Mouse (Mus musculus): Measurements from ENCODE around the gene Fam89a. TPM values are rescaled to one million over a fixed set of nuclear protein-coding genes. Genes with fewer than 3 reads are reported as not detected.
A peak's percentile ranks its signal among the peaks of the same experiment; 100 is the strongest.

Fam89a gene
- polyA plus RNA-seq, 1 experiment from 2014 or later = 4.8 TPM

DNA sequence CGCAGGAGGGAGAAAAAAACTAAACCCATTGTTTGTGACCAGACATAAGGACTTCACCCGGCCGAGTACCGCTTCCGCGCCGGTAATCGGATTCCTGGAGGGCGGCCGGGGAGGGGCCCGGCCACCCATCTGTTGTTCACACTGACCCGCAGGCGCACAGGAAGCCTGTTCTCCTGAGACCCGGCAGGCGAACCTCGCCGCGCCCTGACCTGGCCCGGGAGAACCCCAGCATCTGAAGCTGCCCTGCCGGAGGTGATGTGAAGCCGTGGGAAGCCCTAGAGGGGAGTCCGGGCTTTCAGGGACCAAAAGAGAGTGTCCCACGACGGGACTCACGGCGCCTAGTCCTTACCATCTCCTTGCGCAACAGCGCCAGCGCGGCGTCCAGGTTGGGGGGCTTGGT lies 441 bp downstream of the Fam89a start:
- Histone ChIP-seq H3K27ac (no peak overlapping the region), H3K4me3 (replicated peaks) (peak overlapping the region; percentile 62), H3K36me3 (no peaks in the 10 kb centered on the region), H3K4me1 (peaks cover 32% of the 10 kb centered on the region), H3K9me3 (no peaks in the 10 kb centered on the region), H3K4me2 (peak overlapping the region; percentile 97), H3K27me3 (replicated peaks) (peaks cover 20% of the 10 kb centered on the region; the same call in 1 of the 2 replicates), H3K9ac (peak overlapping the region; percentile 34)
- ATAC-seq (ENCODE audit: insufficient read depth, low FRiP score, low read depth) = no peak
- under 1% methylated on average over 31 of the region's 31 CpGs for WGBS

DNA sequence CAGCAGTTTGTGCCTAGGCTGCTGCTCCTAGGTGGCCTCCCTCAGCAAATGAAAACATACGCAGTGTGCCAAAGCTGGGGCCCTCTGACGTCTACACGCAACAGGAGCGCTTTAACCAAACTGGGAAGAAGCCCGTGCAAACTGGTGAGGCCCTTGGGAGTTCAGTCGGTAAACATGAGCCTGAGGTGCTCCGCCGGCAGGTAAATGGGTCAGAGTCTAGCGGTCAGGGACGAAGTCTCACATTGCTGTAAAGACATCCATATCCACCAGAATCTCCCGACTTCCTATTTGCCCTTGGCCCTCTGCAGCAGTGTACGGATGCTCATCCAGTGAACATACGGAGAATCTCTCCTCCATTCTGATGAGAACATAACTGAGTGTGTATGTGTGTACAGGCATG lies 5.0 kb downstream of the Fam89a start:
- H3K4me2 ChIP-seq = no peak overlapping the region
- WGBS = 55% methylated on average over 13 of the region's 13 CpGs
- H3K9me3 ChIP-seq = no peaks in the 10 kb centered on the region
- H3K9ac ChIP-seq = no peak overlapping the region
- H3K27ac ChIP-seq = no peak overlapping the region
- H3K27me3 ChIP-seq (replicated peaks) = peaks cover 15% of the 10 kb centered on the region; the same call in 1 of the 2 replicates
- H3K4me1 ChIP-seq = peaks cover 10% of the 10 kb centered on the region
- ATAC-seq (ENCODE audit: insufficient read depth, low FRiP score, low read depth) = no peak
- no peaks in the 10 kb centered on the region for H3K36me3 ChIP-seq
- H3K4me3 ChIP-seq (replicated peaks) = no peak overlapping the region

DNA sequence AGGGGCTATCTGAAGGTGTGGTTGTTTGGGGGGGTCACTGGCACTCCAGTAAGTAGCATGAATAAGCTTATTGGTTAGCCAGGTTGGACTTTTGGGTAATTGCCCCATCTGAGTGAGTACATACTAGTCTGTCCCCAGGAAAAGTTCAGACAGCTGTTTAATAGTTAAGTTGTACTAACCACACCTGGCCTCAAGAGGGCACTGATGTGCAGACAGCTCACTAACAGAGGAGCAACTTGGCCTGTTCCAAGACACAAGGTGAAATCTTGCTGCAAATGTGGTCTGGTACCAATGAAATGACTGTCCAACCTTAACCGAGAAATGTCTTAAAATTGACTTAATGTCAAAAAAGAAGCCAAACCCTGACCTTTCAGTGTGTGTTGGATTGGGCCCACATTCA lies 12.4 kb downstream of the Fam89a start:
- Histone ChIP-seq H3K9me3 (no peaks in the 10 kb centered on the region), H3K9ac (no peak overlapping the region), H3K36me3 (peaks cover 8% of the 10 kb centered on the region; the same call in 1 of the 2 replicates), H3K27ac (no peak overlapping the region), H3K4me1 (no peaks in the 10 kb centered on the region), H3K4me3 (replicated peaks) (no peak overlapping the region), H3K27me3 (replicated peaks) (no peaks in the 10 kb centered on the region), H3K4me2 (no peak overlapping the region)
- ATAC-seq (ENCODE audit: insufficient read depth, low FRiP score, low read depth) = no peak
- 77% methylated on average over 1 of the region's 1 CpGs for WGBS

DNA sequence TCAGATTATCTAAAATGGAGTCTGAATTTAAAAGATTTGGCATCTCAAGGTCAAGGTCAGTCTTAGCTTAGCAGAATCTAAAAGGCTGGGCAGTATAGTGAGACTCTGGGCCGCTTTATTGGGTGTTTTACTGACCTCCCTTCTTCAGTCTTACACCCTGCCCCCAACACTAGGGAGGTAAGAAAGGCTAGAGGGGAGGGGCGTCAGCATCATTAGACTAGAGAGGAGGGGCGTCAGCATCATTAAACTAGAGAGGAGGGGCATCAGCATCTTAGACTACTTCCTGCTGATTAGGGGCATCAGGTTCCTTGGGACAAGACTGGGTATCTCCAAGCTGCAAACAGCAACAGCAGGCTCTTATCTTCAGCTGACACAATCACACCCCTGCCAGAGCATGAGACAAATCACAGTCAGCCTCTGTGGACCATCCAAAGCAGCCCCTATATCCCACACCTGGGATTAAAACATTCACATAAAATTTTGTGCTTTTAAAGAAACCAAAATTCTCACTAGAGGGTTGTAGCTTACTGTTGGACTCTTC lies 16.2 kb downstream of the Fam89a start:
- no peak overlapping the region for H3K4me2 ChIP-seq
- H3K4me3 ChIP-seq (replicated peaks) = no peak overlapping the region
- no peak for ATAC-seq (ENCODE audit: insufficient read depth, low FRiP score, low read depth)
- no peak overlapping the region for H3K9ac ChIP-seq
- 75% methylated on average over 3 of the region's 3 CpGs for WGBS
- no peak overlapping the region for H3K27ac ChIP-seq
- H3K4me1 ChIP-seq = no peaks in the 10 kb centered on the region
- no peaks in the 10 kb centered on the region for H3K9me3 ChIP-seq
- H3K27me3 ChIP-seq (replicated peaks) = no peaks in the 10 kb centered on the region
- H3K36me3 ChIP-seq = peaks cover 44% of the 10 kb centered on the region

DNA sequence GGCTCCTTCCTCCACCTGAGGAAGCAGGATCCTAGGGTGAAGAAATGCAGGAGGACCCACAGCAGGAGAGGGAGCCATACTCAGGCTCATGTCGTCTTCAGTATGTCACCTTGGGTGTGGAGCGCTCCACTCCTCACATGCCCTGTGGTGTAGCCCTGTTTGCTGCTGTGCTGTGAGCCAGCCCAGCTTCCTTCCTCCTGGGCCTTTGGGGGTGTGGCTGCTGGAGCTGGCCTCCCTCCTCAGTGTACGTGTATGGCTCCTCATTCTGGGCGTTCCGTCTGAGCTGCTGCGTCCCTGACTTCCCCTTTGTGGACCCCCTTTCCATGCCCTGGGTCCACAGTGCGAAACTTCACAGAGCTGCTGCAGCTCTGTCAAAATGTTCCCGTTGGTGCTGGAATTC lies 18.8 kb downstream of the Fam89a start:
- peaks cover 52% of the 10 kb centered on the region for H3K36me3 ChIP-seq
- WGBS = 84% methylated on average over 8 of the region's 8 CpGs

DNA sequence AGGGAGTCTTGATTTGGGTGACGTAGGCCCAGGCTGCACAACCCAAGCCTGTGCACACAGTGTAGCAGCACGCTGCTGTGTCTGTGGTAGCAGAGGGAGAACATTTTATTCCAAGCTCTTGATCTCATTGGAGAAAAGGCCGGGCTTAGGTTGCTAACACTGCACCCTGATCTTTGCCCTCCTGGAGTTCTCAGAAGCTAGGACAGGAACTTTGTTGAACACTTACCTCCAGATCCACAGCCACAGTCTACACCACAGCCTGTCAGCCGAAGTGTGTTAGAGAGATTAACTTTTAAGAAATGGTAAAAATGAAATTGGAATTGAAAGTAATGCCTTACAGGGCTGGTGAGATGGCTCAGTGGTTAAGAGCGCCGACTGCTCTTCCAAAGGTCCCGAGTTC lies 27.3 kb downstream of the Fam89a start:
- H3K9me3 ChIP-seq = no peaks in the 10 kb centered on the region
- peaks cover 9% of the 10 kb centered on the region for H3K36me3 ChIP-seq
- WGBS = 93% methylated on average over 7 of the region's 7 CpGs
- H3K27me3 ChIP-seq (replicated peaks) = no peaks in the 10 kb centered on the region
- peaks cover 19% of the 10 kb centered on the region for H3K4me1 ChIP-seq
- H3K27ac ChIP-seq = no peak overlapping the region
- no peak overlapping the region for H3K9ac ChIP-seq
- H3K4me3 ChIP-seq (replicated peaks) = no peak overlapping the region
- no peak overlapping the region for H3K4me2 ChIP-seq
- no peak for ATAC-seq (ENCODE audit: insufficient read depth, low FRiP score, low read depth)

More for the DNA sequence above, 18.8 kb downstream of the Fam89a start:
- no peaks in the 10 kb centered on the region for H3K4me1 ChIP-seq
- H3K4me3 ChIP-seq (replicated peaks) = no peak overlapping the region
- H3K9me3 ChIP-seq = no peaks in the 10 kb centered on the region
- no peak for ATAC-seq (ENCODE audit: insufficient read depth, low FRiP score, low read depth)
- no peak overlapping the region for H3K9ac ChIP-seq
- H3K27ac ChIP-seq = no peak overlapping the region
- no peaks in the 10 kb centered on the region for H3K27me3 ChIP-seq (replicated peaks)
- H3K4me2 ChIP-seq = no peak overlapping the region

DNA sequence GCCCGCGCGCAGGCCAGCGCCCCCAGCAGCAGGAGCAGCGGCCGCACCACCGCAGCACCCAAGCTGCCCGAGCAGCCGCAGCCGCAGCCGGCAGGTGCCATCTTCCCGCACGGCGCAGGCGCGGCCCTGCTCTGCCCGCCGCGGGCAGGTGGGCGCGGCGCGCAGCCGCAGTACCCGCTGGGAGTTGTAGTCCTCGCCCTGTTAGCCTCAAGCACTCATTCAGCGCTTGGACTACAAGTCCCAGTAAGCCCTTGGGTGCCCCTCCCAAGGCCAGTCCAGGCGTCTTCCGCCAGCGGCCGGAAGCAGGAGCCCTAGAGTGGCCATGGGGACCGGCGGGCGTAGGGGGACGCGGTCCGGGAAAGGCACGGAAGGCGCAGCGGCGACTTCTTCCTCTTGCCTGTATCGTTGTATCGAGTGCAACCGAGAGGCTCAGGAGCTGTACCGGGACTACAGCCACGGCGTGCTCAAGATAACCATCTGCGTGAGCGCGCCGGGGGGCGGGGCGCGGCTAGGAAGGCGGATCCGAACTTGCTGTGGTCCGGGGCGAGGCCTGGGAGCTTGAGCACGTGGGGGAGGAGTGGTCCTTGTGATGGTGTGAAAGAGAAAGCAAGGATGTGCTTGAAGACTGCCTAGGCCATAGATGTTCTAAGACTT lies 29.6 kb downstream of the Fam89a start, which contains the start of the genes Ttc13 and Arv1:
Gene Ttc13, minus strand, starts transcription at position 122 of the 654 bp plus-strand sequence.
Gene Arv1, plus strand, starts transcription at position 278 of the 654 bp plus-strand sequence.
- Histone ChIP-seq H3K27ac (peak within 1 kb of the TSS; percentile 59; the same call in 1 of the 2 replicates), H3K9ac (peak within 1 kb of the TSS; percentile 80), H3K36me3 (peaks cover 7% of the 10 kb centered on the region; the same call in 1 of the 2 replicates), H3K4me3 (replicated peaks) (peak within 1 kb of the TSS; percentile 96), H3K9me3 (no peaks in the 10 kb centered on the region), H3K27me3 (replicated peaks) (no peaks in the 10 kb centered on the region), H3K4me1 (peaks cover 19% of the 10 kb centered on the region), H3K4me2 (peak within 1 kb of the TSS; percentile 82)
- under 1% methylated on average over 59 of the region's 59 CpGs for WGBS
- ATAC-seq (ENCODE audit: insufficient read depth, low FRiP score, low read depth) = peak; percentile 100

DNA sequence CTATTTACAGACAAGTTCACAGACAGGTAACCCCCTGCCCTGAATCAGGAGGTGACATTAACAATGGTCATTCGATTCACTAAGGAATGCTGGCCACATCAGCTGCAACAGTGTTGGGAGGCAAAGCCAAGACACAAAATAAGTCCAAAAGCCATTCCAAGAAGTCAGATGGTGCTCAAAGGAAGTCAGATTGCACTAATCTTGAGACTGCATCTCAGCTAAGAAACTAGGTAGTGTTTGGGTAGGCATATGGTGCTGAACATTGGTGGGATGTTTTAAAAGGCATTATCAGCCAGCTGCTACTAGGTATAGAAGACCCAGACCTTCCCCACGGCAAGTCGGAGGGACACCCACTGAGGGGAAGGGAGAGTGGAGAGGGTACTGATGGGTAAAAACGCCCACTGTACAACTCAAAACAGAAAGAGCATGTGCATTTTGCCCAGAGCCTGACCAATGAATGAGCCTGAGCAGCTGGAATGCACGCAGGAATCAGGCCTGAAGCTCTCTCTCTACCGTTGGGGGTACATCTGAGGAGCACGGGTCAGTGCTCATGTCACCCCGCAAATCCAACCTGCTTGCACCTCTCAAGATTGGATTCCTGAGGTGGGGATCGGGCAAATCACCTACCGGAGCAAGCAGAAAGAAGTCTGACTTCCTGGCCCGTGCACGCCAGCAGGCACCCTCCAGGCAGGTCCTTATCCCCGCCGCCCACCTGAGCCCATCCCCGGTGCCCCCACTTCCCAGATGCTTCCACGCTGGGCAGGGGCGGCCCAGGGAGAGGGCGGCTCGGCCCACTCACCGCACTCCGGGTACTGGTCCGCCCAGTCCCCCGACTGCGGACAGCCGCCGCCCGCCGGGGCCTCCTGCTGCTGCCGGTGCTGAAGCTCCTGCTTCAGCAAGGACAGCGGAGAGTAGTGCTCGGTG lies 30.4 kb downstream of the Fam89a start:
- peak overlapping the region; percentile 82 for H3K4me2 ChIP-seq
- peaks cover 19% of the 10 kb centered on the region for H3K4me1 ChIP-seq
- no peaks in the 10 kb centered on the region for H3K9me3 ChIP-seq
- peak; percentile 37 for ATAC-seq (ENCODE audit: insufficient read depth, low FRiP score, low read depth)
- H3K9ac ChIP-seq = peak overlapping the region; percentile 80
- no peaks in the 10 kb centered on the region for H3K27me3 ChIP-seq (replicated peaks)
- WGBS = 2% methylated on average over 31 of the region's 31 CpGs
- 0 out of 2 replicates have a peak, but pooled peaks cover 4% of the 10 kb centered on the region for H3K36me3 ChIP-seq
- H3K27ac ChIP-seq = no peak overlapping the region
- peak overlapping the region; percentile 96 for H3K4me3 ChIP-seq (replicated peaks)

DNA sequence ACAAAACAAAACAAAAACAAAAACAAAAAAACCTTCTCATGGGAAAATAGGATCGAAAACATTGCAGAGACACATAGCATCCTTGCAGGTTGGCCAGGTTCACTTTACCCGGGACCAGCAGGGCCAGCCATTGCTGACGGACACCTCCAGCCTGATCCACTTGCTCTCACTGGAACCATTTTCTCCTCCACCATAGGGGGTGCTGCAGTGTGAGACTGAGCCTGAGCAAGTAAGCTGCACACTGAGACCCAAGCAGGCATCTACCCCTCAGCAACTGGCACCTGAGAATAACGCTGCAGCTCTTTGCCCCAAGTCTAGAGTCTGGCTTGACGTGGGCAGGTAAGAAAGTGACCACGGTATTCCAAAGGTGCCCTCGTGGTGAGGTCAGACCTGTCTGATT lies 31.5 kb downstream of the Fam89a start:
- no peak overlapping the region for H3K27ac ChIP-seq
- H3K36me3 ChIP-seq = 0 out of 2 replicates have a peak, but pooled peaks cover 4% of the 10 kb centered on the region
- H3K4me1 ChIP-seq = peaks cover 19% of the 10 kb centered on the region
- WGBS = 82% methylated on average over 7 of the region's 7 CpGs
- no peaks in the 10 kb centered on the region for H3K9me3 ChIP-seq
- H3K4me3 ChIP-seq (replicated peaks) = no peak overlapping the region
- no peak for ATAC-seq (ENCODE audit: insufficient read depth, low FRiP score, low read depth)
- 0 out of 2 replicates have a peak overlapping the region, but pooled peaks have one; percentile 82 for H3K4me2 ChIP-seq
- no peaks in the 10 kb centered on the region for H3K27me3 ChIP-seq (replicated peaks)
- H3K9ac ChIP-seq = no peak overlapping the region

DNA sequence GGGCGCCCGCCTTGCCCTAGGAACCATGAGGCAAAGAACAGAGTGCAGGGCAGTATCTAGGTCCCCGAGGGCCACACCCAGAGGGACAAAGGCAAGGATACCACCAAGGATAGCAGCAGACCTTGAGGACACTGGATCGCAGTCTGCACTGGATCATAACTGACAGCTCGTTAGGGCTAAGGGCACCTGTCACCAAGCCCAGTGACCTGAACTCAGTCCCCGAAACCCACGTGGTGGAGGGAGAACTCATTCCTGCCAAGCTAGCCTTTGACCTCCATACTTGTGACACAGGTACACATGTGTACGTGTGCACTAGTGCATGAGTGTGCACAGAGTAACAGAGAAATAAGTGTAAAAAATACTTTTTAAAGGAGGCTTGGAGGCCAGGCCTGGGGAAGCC lies 35.9 kb downstream of the Fam89a start:
- Histone ChIP-seq H3K4me3 (replicated peaks) (no peak overlapping the region), H3K27ac (no peak overlapping the region), H3K9me3 (no peaks in the 10 kb centered on the region), H3K36me3 (peaks cover 18% of the 10 kb centered on the region), H3K4me1 (peaks cover 6% of the 10 kb centered on the region; the same call in 1 of the 2 replicates), H3K9ac (no peak overlapping the region), H3K4me2 (no peak overlapping the region), H3K27me3 (replicated peaks) (no peaks in the 10 kb centered on the region)
- WGBS = 85% methylated on average over 8 of the region's 8 CpGs
- no peak for ATAC-seq (ENCODE audit: insufficient read depth, low FRiP score, low read depth)

DNA sequence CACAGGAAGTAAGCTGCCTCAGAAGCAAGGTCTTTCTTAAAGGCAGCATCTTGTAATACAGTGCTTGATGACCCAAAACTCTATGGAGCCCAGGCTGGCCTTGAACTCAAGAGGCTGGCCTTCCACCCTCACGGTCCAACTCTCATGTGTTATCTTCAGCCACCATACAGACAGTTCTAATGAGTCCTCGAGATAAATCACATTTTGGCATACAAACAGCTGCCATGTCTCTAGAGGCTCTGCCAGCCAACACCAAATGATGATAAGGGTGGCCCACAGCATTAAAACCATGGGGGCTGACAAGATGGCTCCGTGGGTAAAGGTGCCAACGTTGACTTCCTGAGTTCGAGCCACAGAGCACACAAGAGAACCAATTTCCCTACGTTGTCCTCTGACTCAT lies 38.4 kb downstream of the Fam89a start:
- Histone ChIP-seq H3K36me3 (peaks cover 18% of the 10 kb centered on the region), H3K9ac (no peak overlapping the region), H3K4me1 (no peaks in the 10 kb centered on the region), H3K4me3 (replicated peaks) (no peak overlapping the region), H3K27ac (no peak overlapping the region), H3K4me2 (no peak overlapping the region), H3K9me3 (no peaks in the 10 kb centered on the region), H3K27me3 (replicated peaks) (no peaks in the 10 kb centered on the region)
- ATAC-seq (ENCODE audit: insufficient read depth, low FRiP score, low read depth) = no peak
- WGBS = 84% methylated on average over 6 of the region's 6 CpGs

All from stomach, embryonic 15.5 days (tissue).